Mouse (Mus musculus) layer of hippocampus, adult 9-10 months (tissue): ENCODE measurements around the gene Ralgapa2.
A peak's percentile ranks its signal among the peaks of the same experiment; 100 is the strongest.

Source experiments
- DNase-seq: peaks from one replicate; pipeline ENCODE4 v3.0.0; 2022; ENCODE audit warnings: low spot score

The Ralgapa2 gene

GRCm38 (mm10) chr2:146511911-146512580, at the start of gene Ralgapa2:
Gene Ralgapa2, minus strand, starts transcription at chr2:146512344.
- peak; percentile 96 for DNase-seq

GRCm38 (mm10) chr2:146561505-146561904, 49.4 kb upstream of the Ralgapa2 start:
- no peak for DNase-seq

GRCm38 (mm10) chr2:146560633-146561043, 48.5 kb upstream of the Ralgapa2 start:
- DNase-seq = no peak

- no peak for DNase-seq
These were observed 44.0 kb upstream of the Ralgapa2 start for GRCm38 (mm10) chr2:146556148-146556547.

GRCm38 (mm10) chr2:146555351-146555750, 43.2 kb upstream of the Ralgapa2 start:
- no peak for DNase-seq

- no peak for DNase-seq
These were observed 41.6 kb upstream of the Ralgapa2 start for GRCm38 (mm10) chr2:146553701-146554100.

- DNase-seq = no peak
These were observed 39.7 kb upstream of the Ralgapa2 start for GRCm38 (mm10) chr2:146551818-146552217.

- DNase-seq = no peak
These were observed 37.1 kb upstream of the Ralgapa2 start for GRCm38 (mm10) chr2:146549111-146549776.

- no peak for DNase-seq
These were observed 32.1 kb upstream of the Ralgapa2 start for GRCm38 (mm10) chr2:146544155-146544814.

GRCm38 (mm10) chr2:146533118-146533949, 21.2 kb upstream of the Ralgapa2 start:
- no peak for DNase-seq

- no peak for DNase-seq
These were observed 20.3 kb upstream of the Ralgapa2 start for GRCm38 (mm10) chr2:146532493-146532892.

- DNase-seq = no peak
These were observed 13.3 kb upstream of the Ralgapa2 start for GRCm38 (mm10) chr2:146525483-146525882.

GRCm38 (mm10) chr2:146524685-146525415, 12.7 kb upstream of the Ralgapa2 start:
- no peak for DNase-seq

GRCm38 (mm10) chr2:146516894-146517293, 4.8 kb upstream of the Ralgapa2 start:
- no peak for DNase-seq

- DNase-seq = no peak
These were observed 2.9 kb upstream of the Ralgapa2 start for GRCm38 (mm10) chr2:146515081-146515480.

- DNase-seq = no peak
These were observed 407 bp upstream of the Ralgapa2 start for GRCm38 (mm10) chr2:146512581-146512920.

- DNase-seq = no peak
These were observed 711 bp downstream of the Ralgapa2 start for GRCm38 (mm10) chr2:146511401-146511865.

- no peak for DNase-seq
These were observed 1.4 kb downstream of the Ralgapa2 start for GRCm38 (mm10) chr2:146510780-146511179.

- DNase-seq = peak; percentile 46
These were observed 9.4 kb downstream of the Ralgapa2 start for GRCm38 (mm10) chr2:146502578-146503311.

- no peak for DNase-seq
These were observed 12.1 kb downstream of the Ralgapa2 start for GRCm38 (mm10) chr2:146500067-146500466.

GRCm38 (mm10) chr2:146499111-146499510, 13.0 kb downstream of the Ralgapa2 start:
- DNase-seq = no peak
